Mouse (Mus musculus) CH12.LX (cell line): ENCODE results near the gene Plekhj1. TPM values are rescaled to one million over a fixed set of nuclear protein-coding genes. Genes with fewer than 3 reads are reported as not detected.

ENCODE experiments used
- DNase-seq: peaks from one replicate; pipeline ENCODE4 v3.0.0-alpha.2; 2013; ENCODE audit errors: extremely low read depth
- H3K27ac ChIP-seq: 2 replicates; pipeline ENCODE4 v1.5.1; 2012; ENCODE audit warnings: low read depth, mild to moderate bottlenecking, control low read depth, moderate library complexity; ENCODE audit not compliant: insufficient read depth
- H3K27me3 ChIP-seq: replicated peaks from 2 replicates; pipeline ENCODE3; 2012; ENCODE audit warnings: inconsistent platforms
- H3K36me3 ChIP-seq, 2 experiments: replicated peaks in 1 of 2; 2 replicates each; pipeline versions ENCODE3 to v1.6.1; 2012; ENCODE audit warnings: inconsistent platforms in 1 of 2, low read length in 1 of 2, mild to moderate bottlenecking in 1 of 2, mixed read lengths in 1 of 2, moderate library complexity in 1 of 2; ENCODE audit not compliant: control insufficient read depth in 1 of 2, insufficient read depth in 1 of 2
- H3K4me1 ChIP-seq, 2 experiments: 2 replicates each; pipeline ENCODE4 v1.6.1; 2012; ENCODE audit warnings: inconsistent platforms in 1 of 2, moderate library complexity in 1 of 2; ENCODE audit not compliant: insufficient read depth in 2 of 2, control insufficient read depth in 1 of 2
- H3K4me2 ChIP-seq: 2 replicates; pipeline ENCODE4 v1.6.1; 2012; ENCODE audit warnings: low read depth, mild to moderate bottlenecking, control low read depth; ENCODE audit not compliant: poor library complexity, insufficient read depth, severe bottlenecking
- H3K4me3 ChIP-seq, 3 experiments: fragments of 150-350 bp in 1 of 3; sonication (generic) in 1 of 3; replicated peaks in 1 of 3; 2 replicates each; pipeline versions ENCODE3 to v1.5.1; 2011 to 2012; ENCODE audit warnings: low read depth in 2 of 3, low read length in 2 of 3, mild to moderate bottlenecking in 2 of 3, moderate library complexity in 2 of 3, control low read depth in 1 of 3, improper control_type of control experiment in 1 of 3, inconsistent platforms in 1 of 3, mixed read lengths in 1 of 3; ENCODE audit not compliant: poor library complexity in 1 of 3
- H3K79me2 ChIP-seq: replicated peaks from 2 replicates; pipeline ENCODE4 v1.6.1; 2012; ENCODE audit warnings: mild to moderate bottlenecking, moderate library complexity; ENCODE audit not compliant: control insufficient read depth, poor library complexity, insufficient read depth, severe bottlenecking; ENCODE audit errors: extremely low read depth
- H3K9ac ChIP-seq: 2 replicates; pipeline ENCODE4 v1.6.1; 2012; ENCODE audit warnings: low read depth, mild to moderate bottlenecking, control low read depth, moderate library complexity; ENCODE audit not compliant: insufficient read depth
- H3K9me3 ChIP-seq: replicated peaks from 2 replicates; pipeline ENCODE3; 2012; ENCODE audit warnings: low read length, inconsistent platforms, mixed read lengths
- BHLHE40 ChIP-seq: IDR thresholded peaks from 2 replicates; pipeline ENCODE4 v1.6.1; 2011; ENCODE audit warnings: mild to moderate bottlenecking, low read depth, low read length, improper control_type of control experiment
- CHD1 ChIP-seq: IDR thresholded peaks from 2 replicates; pipeline ENCODE4 v1.6.1; 2012; ENCODE audit warnings: low read depth, low read length, improper control_type of control experiment, inconsistent platforms
- E2F4 ChIP-seq: IDR thresholded peaks from 2 replicates; pipeline ENCODE4 v1.6.1; 2011; ENCODE audit warnings: low read depth, low read length, improper control_type of control experiment; ENCODE audit not compliant: insufficient replicate concordance
- ETS1 ChIP-seq: conservative IDR thresholded peaks from 2 replicates; pipeline ENCODE4 v1.6.1; 2012; ENCODE audit warnings: low read depth, mild to moderate bottlenecking, inconsistent platforms, low read length, improper control_type of control experiment, moderate library complexity
- IRF4 ChIP-seq: IDR thresholded peaks from 2 replicates; pipeline ENCODE4 v1.6.1; 2014; ENCODE audit warnings: low read depth, mild to moderate bottlenecking, inconsistent platforms, low read length, improper control_type of control experiment
- JUN ChIP-seq: IDR thresholded peaks from 2 replicates; pipeline ENCODE4 v1.6.1; 2011; ENCODE audit warnings: low read depth, mild to moderate bottlenecking, low read length, improper control_type of control experiment, moderate library complexity; ENCODE audit not compliant: insufficient read depth
- PAX5 ChIP-seq: IDR thresholded peaks from 2 replicates; pipeline ENCODE4 v1.6.1; 2012; ENCODE audit warnings: low read length, inconsistent platforms, mixed read lengths
- POLR2A ChIP-seq: IDR thresholded peaks from 2 replicates; pipeline ENCODE4 v1.6.1; 2011; ENCODE audit warnings: low read depth, mild to moderate bottlenecking, improper control_type of control experiment, low read length
- SIN3A ChIP-seq: IDR thresholded peaks from 2 replicates; pipeline ENCODE4 v1.6.1; 2012; ENCODE audit warnings: low read length, improper control_type of control experiment, inconsistent platforms
- SMC3 ChIP-seq: IDR thresholded peaks from 2 replicates; pipeline ENCODE4 v1.6.1; 2011; ENCODE audit warnings: low read depth, low read length, improper control_type of control experiment
- ZC3H11A ChIP-seq: IDR thresholded peaks from 2 replicates; pipeline ENCODE4 v1.6.1; 2012; ENCODE audit warnings: low read depth, mild to moderate bottlenecking, inconsistent platforms, low read length, improper control_type of control experiment
- ZMIZ1 ChIP-seq: IDR thresholded peaks from 2 replicates; pipeline ENCODE4 v1.6.1; 2012; ENCODE audit warnings: low read depth, mild to moderate bottlenecking, inconsistent platforms, low read length, improper control_type of control experiment
- ZNF384 ChIP-seq: IDR thresholded peaks from 2 replicates; pipeline ENCODE4 v1.6.1; 2012; ENCODE audit warnings: low read depth, low read length, improper control_type of control experiment, inconsistent platforms
- dilution Hi-C: fragments of 300-500 bp; cut with MboI; formaldehyde crosslinking; loops from 2 replicates; pipeline ENCODE4 v1.14.3; 2020; ENCODE audit warnings: low sequenced_read_pairs; ENCODE audit not compliant: extremely low pct_unique_long_range_greater_than_20kb, extremely low pct_ligation_motif_present
- in situ Hi-C: fragments of 300-500 bp; cut with MboI; formaldehyde crosslinking; loops from 3 replicates; pipeline ENCODE4 v1.14.3; 2019; ENCODE audit warnings: low sequenced_read_pairs, low pct_ligation_motif_present, low pct_unique_long_range_greater_than_20kb, mixed read lengths
- polyA plus RNA-seq: library from polyadenylated mRNA; unstranded; fragments of >175 nt; gene quantifications from 2 replicates; pipeline ENCODE4 v1.2.1, GENCODE M21; 2012; ENCODE audit warnings: low read depth; ENCODE audit not compliant: insufficient read length
- total RNA-seq, 2 experiments: library from RNA; depleted of rRNA; stranded (reverse); fragments of 300-350 nt in 1 of 2; fragments of >200 nt in 1 of 2; gene quantifications; 2 replicates each; pipeline ENCODE4 v1.2.3; 2012 to 2014

Plekhj1 gene
- total and polyA plus RNA-seq, 3 experiments, result 63.4 to 123 (median 63.8) TPM

DNA sequence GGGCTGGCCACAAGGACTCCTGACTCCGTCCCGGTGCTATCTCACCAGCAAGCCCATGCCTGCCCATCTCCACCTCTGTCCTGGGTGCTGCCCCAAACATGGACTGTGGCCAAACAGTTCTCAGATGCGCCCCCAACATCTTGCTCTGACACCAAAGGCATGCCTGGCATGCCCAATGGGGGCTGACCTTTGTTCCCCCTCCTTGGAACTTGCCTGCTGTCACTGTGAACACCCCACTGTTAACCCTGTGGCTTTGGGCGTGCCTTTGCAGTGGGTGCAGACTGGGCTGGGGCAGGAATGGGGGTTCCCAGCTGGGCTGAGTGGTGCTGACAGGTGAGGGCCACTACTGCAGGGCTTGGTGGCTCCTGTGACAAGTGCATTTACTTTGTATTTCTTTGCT lies 4.6 kb downstream of the Plekhj1 start:
- TF ChIP-seq SIN3A (no peak), POLR2A (0 out of 2 replicates have a peak, but pooled peaks have one; percentile 4), JUN (no peak), ZMIZ1 (peak; percentile 25; the same call in 1 of the 2 replicates)
- Histone ChIP-seq H3K4me1 (peaks cover 4 to 16% of the 10 kb centered on the region in 2 experiments), H3K36me3 (peaks cover 71 to 78% of the 10 kb centered on the region in 2 experiments), H3K27me3 (no peaks in the 10 kb centered on the region), H3K4me2 (no peak overlapping the region), H3K4me3 (no peak overlapping the region), H3K27ac (no peak overlapping the region), H3K79me2 (peaks cover 17% of the 10 kb centered on the region), H3K9ac (no peak overlapping the region), H3K9me3 (no peaks in the 10 kb centered on the region)
- in situ Hi-C loops (no loop called here), dilution Hi-C loops (no loop called here)
- no peak for DNase-seq

DNA sequence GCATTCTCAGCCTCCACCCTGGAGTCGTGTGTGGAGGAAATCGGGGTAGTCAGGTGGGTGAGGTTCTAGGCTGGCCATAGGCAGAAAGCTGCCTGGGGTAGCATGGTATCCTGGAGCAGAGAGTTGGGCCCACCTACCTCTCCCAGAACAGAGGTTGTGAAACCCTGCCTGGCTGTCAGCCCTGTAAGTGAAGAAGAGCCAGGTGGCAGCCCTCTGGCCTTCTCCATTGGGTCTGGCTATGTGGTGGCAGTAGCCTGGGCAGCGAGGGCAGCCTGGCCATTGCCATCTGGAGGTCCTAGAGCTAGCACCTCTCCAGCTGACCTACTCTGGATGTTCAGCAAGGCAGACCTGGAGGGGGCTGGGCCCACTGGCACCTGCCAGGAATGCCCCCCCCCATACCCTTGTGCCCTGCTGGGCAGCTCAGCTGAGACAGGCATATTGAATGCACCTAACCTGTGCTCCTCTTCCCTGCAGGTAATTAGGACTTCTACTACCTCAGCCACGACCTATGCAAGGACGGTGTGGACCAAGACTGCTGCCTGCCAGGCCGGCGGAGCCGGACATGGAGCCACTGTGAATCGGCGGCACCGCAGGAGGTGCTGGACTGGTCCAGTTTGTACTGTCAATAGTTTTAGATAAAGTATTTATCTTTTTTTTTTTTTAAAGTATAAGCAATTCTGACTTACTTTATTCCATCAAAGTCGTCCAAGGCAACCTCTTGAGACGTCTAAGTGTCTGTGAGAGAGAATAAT lies 5.2 kb downstream of the Plekhj1 start:
- H3K9me3 ChIP-seq, result no peaks in the 10 kb centered on the region
- H3K27me3 ChIP-seq, result no peaks in the 10 kb centered on the region
- peaks cover 16% of the 10 kb centered on the region for H3K79me2 ChIP-seq
- H3K4me1 ChIP-seq, result peaks cover 4 to 16% of the 10 kb centered on the region in 2 experiments
- DNase-seq, result no peak
- H3K9ac ChIP-seq, result no peak overlapping the region
- no peak overlapping the region for H3K4me3 ChIP-seq
- H3K27ac ChIP-seq, result no peak overlapping the region
- H3K36me3 ChIP-seq, result peaks cover 77 to 83% of the 10 kb centered on the region in 2 experiments
- in situ Hi-C loops, result no loop called here
- no peak for TF ChIP-seq SIN3A
- no peak for TF ChIP-seq E2F4
- TF ChIP-seq POLR2A, result peak; percentile 5; the same call in 1 of the 2 replicates
- no peak for TF ChIP-seq BHLHE40
- dilution Hi-C loops, result no loop called here
- no peak overlapping the region for H3K4me2 ChIP-seq

DNA sequence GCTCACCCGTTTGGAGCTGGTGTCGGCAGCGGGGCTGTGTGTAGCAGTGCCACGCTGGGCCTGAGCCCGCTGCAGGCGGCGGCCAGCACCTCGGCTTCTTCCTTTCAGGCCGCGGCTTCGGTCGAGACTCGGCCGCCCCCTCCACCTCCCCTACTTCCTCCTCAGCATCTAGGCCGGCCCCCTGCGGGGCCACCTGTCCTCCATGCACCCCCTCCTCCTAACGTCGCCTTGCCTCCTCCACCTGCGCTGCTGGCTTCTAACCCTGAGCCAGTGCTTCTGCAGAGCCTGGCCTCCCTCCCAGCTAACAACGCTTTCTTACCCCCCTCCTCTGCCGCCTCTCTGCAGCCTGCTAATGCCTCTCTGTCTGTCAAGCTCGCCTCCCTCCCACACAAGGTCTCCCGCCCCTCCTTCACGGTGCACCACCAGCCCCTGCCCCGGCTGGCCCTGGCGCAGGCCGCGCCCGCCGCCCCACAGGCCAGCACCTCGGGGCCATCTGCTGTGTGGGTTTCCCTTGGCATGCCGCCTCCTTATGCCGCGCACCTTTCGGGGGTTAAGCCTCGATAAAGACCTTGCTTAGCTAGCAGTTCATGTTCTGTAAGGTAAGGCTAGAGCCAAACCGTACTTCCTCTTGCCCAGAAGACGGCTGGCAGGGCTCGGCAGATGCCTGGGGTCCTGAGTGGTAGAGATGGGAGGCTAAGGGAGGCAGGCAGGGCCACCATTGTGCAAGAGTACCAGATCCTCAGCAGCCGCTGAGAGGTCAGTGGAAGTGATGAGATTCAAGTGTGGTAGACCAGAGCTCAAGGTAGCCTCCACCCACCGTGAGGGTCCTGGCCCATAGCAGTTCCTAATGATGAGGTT lies 6.0 kb downstream of the Plekhj1 start:
- Histone ChIP-seq H3K27me3 (no peaks in the 10 kb centered on the region), H3K4me1 (peaks cover 4 to 16% of the 10 kb centered on the region in 2 experiments), H3K79me2 (peaks cover 12% of the 10 kb centered on the region), H3K4me2 (no peak overlapping the region), H3K27ac (no peak overlapping the region), H3K9ac (no peak overlapping the region), H3K4me3 (no peak overlapping the region), H3K9me3 (no peaks in the 10 kb centered on the region), H3K36me3 (peaks cover 85 to 92% of the 10 kb centered on the region in 2 experiments)
- in situ Hi-C loops, result no loop called here
- DNase-seq, result no peak
- TF ChIP-seq SMC3 (no peak), CHD1 (no peak), ZC3H11A (no peak), ZNF384 (no peak), POLR2A (no peak; the same call in 1 of the 2 replicates), PAX5 (no peak), ETS1 (no peak), IRF4 (no peak)
- dilution Hi-C loops, result no loop called here
